Mouse (Mus musculus): ENCODE data around the gene Fank1. TPM values are rescaled to one million over a fixed set of nuclear protein-coding genes. Genes with fewer than 3 reads are reported as not detected.

Fank1 gene
- polyA plus RNA-seq, 1 experiment from 2014 or later = 0.32 TPM

GRCm38 (mm10) chr7:133899391-133899790, 122.7 kb downstream of the Fank1 start:
- Histone ChIP-seq H3K4me1 (ENCODE audit: control insufficient read depth, insufficient read depth, low read length) (no peaks in the 10 kb centered on the region), H3K27me3 (ENCODE audit: control insufficient read depth, insufficient read depth, low read length) (no peaks in the 10 kb centered on the region), H3K9ac (ENCODE audit: low read length) (no peak overlapping the region), H3K9me3 (ENCODE audit: control insufficient read depth, low read length) (no peaks in the 10 kb centered on the region), H3K4me3 (ENCODE audit: low read depth, low read length) (no peak overlapping the region), H3K27ac (replicated peaks; ENCODE audit: low read depth, low read length) (no peak overlapping the region), H3K4me2 (ENCODE audit: low read depth, severe bottlenecking) (no peak overlapping the region), H3K36me3 (ENCODE audit: control insufficient read depth, insufficient read depth, low read length) (no peaks in the 10 kb centered on the region)
- DNase-seq (ENCODE audit: low spot score) (no peak), ATAC-seq (ENCODE audit: insufficient number of reproducible peaks, low FRiP score, low TSS enrichment, low read depth) (no peak)
- WGBS = 88% methylated on average over 4 of the region's 4 CpGs

- H3K27ac ChIP-seq (replicated peaks; ENCODE audit: low read depth, low read length) = no peak overlapping the region
- no peaks in the 10 kb centered on the region for H3K4me1 ChIP-seq (ENCODE audit: control insufficient read depth, insufficient read depth, low read length)
- WGBS = 90% methylated on average over 4 of the region's 4 CpGs
- H3K9me3 ChIP-seq (ENCODE audit: control insufficient read depth, low read length) = no peaks in the 10 kb centered on the region
- no peaks in the 10 kb centered on the region for H3K36me3 ChIP-seq (ENCODE audit: control insufficient read depth, insufficient read depth, low read length)
- ATAC-seq (ENCODE audit: insufficient number of reproducible peaks, low FRiP score, low TSS enrichment, low read depth) (no peak), DNase-seq (ENCODE audit: low spot score) (no peak)
- no peak overlapping the region for H3K9ac ChIP-seq (ENCODE audit: low read length)
- H3K4me3 ChIP-seq (ENCODE audit: low read depth, low read length) = no peak overlapping the region
- H3K27me3 ChIP-seq (ENCODE audit: control insufficient read depth, insufficient read depth, low read length) = no peaks in the 10 kb centered on the region
- no peak overlapping the region for H3K4me2 ChIP-seq (ENCODE audit: low read depth, severe bottlenecking)
These were observed 132.3 kb downstream of the Fank1 start for GRCm38 (mm10) chr7:133908966-133909365.

GRCm38 (mm10) chr7:133909833-133910375, 133.2 kb downstream of the Fank1 start:
- Histone ChIP-seq H3K36me3 (ENCODE audit: control insufficient read depth, insufficient read depth, low read length) (no peaks in the 10 kb centered on the region), H3K27ac (replicated peaks; ENCODE audit: low read depth, low read length) (no peak overlapping the region), H3K9ac (ENCODE audit: low read length) (no peak overlapping the region), H3K4me3 (ENCODE audit: low read depth, low read length) (no peak overlapping the region), H3K27me3 (ENCODE audit: control insufficient read depth, insufficient read depth, low read length) (no peaks in the 10 kb centered on the region), H3K9me3 (ENCODE audit: control insufficient read depth, low read length) (no peaks in the 10 kb centered on the region), H3K4me1 (ENCODE audit: control insufficient read depth, insufficient read depth, low read length) (no peaks in the 10 kb centered on the region), H3K4me2 (ENCODE audit: low read depth, severe bottlenecking) (no peak overlapping the region)
- 28% methylated on average over 7 of the region's 7 CpGs for WGBS
- DNase-seq (ENCODE audit: low spot score) (no peak), ATAC-seq (ENCODE audit: insufficient number of reproducible peaks, low FRiP score, low TSS enrichment, low read depth) (no peak)

- WGBS = 90% methylated on average over 3 of the region's 3 CpGs
- no peak overlapping the region for H3K4me2 ChIP-seq (ENCODE audit: low read depth, severe bottlenecking)
- H3K9ac ChIP-seq (ENCODE audit: low read length) = no peak overlapping the region
- H3K4me3 ChIP-seq (ENCODE audit: low read depth, low read length) = no peak overlapping the region
- H3K27me3 ChIP-seq (ENCODE audit: control insufficient read depth, insufficient read depth, low read length) = no peaks in the 10 kb centered on the region
- ATAC-seq (ENCODE audit: insufficient number of reproducible peaks, low FRiP score, low TSS enrichment, low read depth) = no peak
- no peaks in the 10 kb centered on the region for H3K9me3 ChIP-seq (ENCODE audit: control insufficient read depth, low read length)
- no peaks in the 10 kb centered on the region for H3K4me1 ChIP-seq (ENCODE audit: control insufficient read depth, insufficient read depth, low read length)
- DNase-seq (ENCODE audit: low spot score) = no peak
- H3K36me3 ChIP-seq (ENCODE audit: control insufficient read depth, insufficient read depth, low read length) = no peaks in the 10 kb centered on the region
- no peak overlapping the region for H3K27ac ChIP-seq (replicated peaks; ENCODE audit: low read depth, low read length)
These were observed 135.2 kb downstream of the Fank1 start for GRCm38 (mm10) chr7:133911881-133912280.

GRCm38 (mm10) chr7:133916230-133916629, 139.6 kb downstream of the Fank1 start:
- DNase-seq (ENCODE audit: low spot score) = no peak
- ATAC-seq (ENCODE audit: insufficient number of reproducible peaks, low FRiP score, low TSS enrichment, low read depth) = no peak
- Histone ChIP-seq H3K4me1 (ENCODE audit: control insufficient read depth, insufficient read depth, low read length) (no peaks in the 10 kb centered on the region), H3K27ac (replicated peaks; ENCODE audit: low read depth, low read length) (no peak overlapping the region), H3K4me2 (ENCODE audit: low read depth, severe bottlenecking) (no peak overlapping the region), H3K9me3 (ENCODE audit: control insufficient read depth, low read length) (no peaks in the 10 kb centered on the region), H3K9ac (ENCODE audit: low read length) (no peak overlapping the region), H3K27me3 (ENCODE audit: control insufficient read depth, insufficient read depth, low read length) (no peaks in the 10 kb centered on the region), H3K4me3 (ENCODE audit: low read depth, low read length) (no peak overlapping the region), H3K36me3 (ENCODE audit: control insufficient read depth, insufficient read depth, low read length) (no peaks in the 10 kb centered on the region)
- WGBS = 85% methylated on average over 9 of the region's 9 CpGs

- no peak overlapping the region for H3K4me3 ChIP-seq (ENCODE audit: low read depth, low read length)
- DNase-seq (ENCODE audit: low spot score) (no peak), ATAC-seq (ENCODE audit: insufficient number of reproducible peaks, low FRiP score, low TSS enrichment, low read depth) (no peak)
- H3K9ac ChIP-seq (ENCODE audit: low read length) = no peak overlapping the region
- 71% methylated on average over 5 of the region's 5 CpGs for WGBS
- H3K36me3 ChIP-seq (ENCODE audit: control insufficient read depth, insufficient read depth, low read length) = no peaks in the 10 kb centered on the region
- no peaks in the 10 kb centered on the region for H3K27me3 ChIP-seq (ENCODE audit: control insufficient read depth, insufficient read depth, low read length)
- H3K9me3 ChIP-seq (ENCODE audit: control insufficient read depth, low read length) = no peaks in the 10 kb centered on the region
- no peaks in the 10 kb centered on the region for H3K4me1 ChIP-seq (ENCODE audit: control insufficient read depth, insufficient read depth, low read length)
- H3K27ac ChIP-seq (replicated peaks; ENCODE audit: low read depth, low read length) = no peak overlapping the region
- H3K4me2 ChIP-seq (ENCODE audit: low read depth, severe bottlenecking) = no peak overlapping the region
These were observed 142.6 kb downstream of the Fank1 start for GRCm38 (mm10) chr7:133919306-133919705.

- no peak overlapping the region for H3K27ac ChIP-seq (replicated peaks; ENCODE audit: low read depth, low read length)
- WGBS = 87% methylated on average over 5 of the region's 5 CpGs
- DNase-seq (ENCODE audit: low spot score) (no peak), ATAC-seq (ENCODE audit: insufficient number of reproducible peaks, low FRiP score, low TSS enrichment, low read depth) (no peak)
- H3K9ac ChIP-seq (ENCODE audit: low read length) = no peak overlapping the region
- H3K4me1 ChIP-seq (ENCODE audit: control insufficient read depth, insufficient read depth, low read length) = no peaks in the 10 kb centered on the region
- no peaks in the 10 kb centered on the region for H3K27me3 ChIP-seq (ENCODE audit: control insufficient read depth, insufficient read depth, low read length)
- no peaks in the 10 kb centered on the region for H3K9me3 ChIP-seq (ENCODE audit: control insufficient read depth, low read length)
- H3K4me2 ChIP-seq (ENCODE audit: low read depth, severe bottlenecking) = no peak overlapping the region
- no peak overlapping the region for H3K4me3 ChIP-seq (ENCODE audit: low read depth, low read length)
- H3K36me3 ChIP-seq (ENCODE audit: control insufficient read depth, insufficient read depth, low read length) = no peaks in the 10 kb centered on the region
These were observed 143.3 kb downstream of the Fank1 start for GRCm38 (mm10) chr7:133919918-133920317.

- Histone ChIP-seq H3K36me3 (ENCODE audit: control insufficient read depth, insufficient read depth, low read length) (no peaks in the 10 kb centered on the region), H3K27ac (replicated peaks; ENCODE audit: low read depth, low read length) (no peak overlapping the region), H3K4me1 (ENCODE audit: control insufficient read depth, insufficient read depth, low read length) (no peaks in the 10 kb centered on the region), H3K4me2 (ENCODE audit: low read depth, severe bottlenecking) (no peak overlapping the region), H3K9ac (ENCODE audit: low read length) (no peak overlapping the region), H3K4me3 (ENCODE audit: low read depth, low read length) (no peak overlapping the region), H3K9me3 (ENCODE audit: control insufficient read depth, low read length) (no peaks in the 10 kb centered on the region), H3K27me3 (ENCODE audit: control insufficient read depth, insufficient read depth, low read length) (no peaks in the 10 kb centered on the region)
- WGBS = 90% methylated on average over 7 of the region's 7 CpGs
- ATAC-seq (ENCODE audit: insufficient number of reproducible peaks, low FRiP score, low TSS enrichment, low read depth) (no peak), DNase-seq (ENCODE audit: low spot score) (no peak)
These were observed 144.1 kb downstream of the Fank1 start for GRCm38 (mm10) chr7:133920724-133921123.

- no peak for DNase-seq (ENCODE audit: low spot score)
These were observed 144.6 kb downstream of the Fank1 start for GRCm38 (mm10) chr7:133921291-133921690.

More at GRCm38 (mm10) chr7:133921291-133921690, 144.6 kb downstream of the Fank1 start:
- Histone ChIP-seq H3K9ac (ENCODE audit: low read length) (no peak overlapping the region), H3K4me3 (ENCODE audit: low read depth, low read length) (no peak overlapping the region), H3K4me1 (ENCODE audit: control insufficient read depth, insufficient read depth, low read length) (no peaks in the 10 kb centered on the region), H3K36me3 (ENCODE audit: control insufficient read depth, insufficient read depth, low read length) (no peaks in the 10 kb centered on the region), H3K27me3 (ENCODE audit: control insufficient read depth, insufficient read depth, low read length) (no peaks in the 10 kb centered on the region), H3K9me3 (ENCODE audit: control insufficient read depth, low read length) (no peaks in the 10 kb centered on the region), H3K27ac (replicated peaks; ENCODE audit: low read depth, low read length) (no peak overlapping the region), H3K4me2 (ENCODE audit: low read depth, severe bottlenecking) (no peak overlapping the region)
- WGBS = 95% methylated on average over 4 of the region's 4 CpGs
- no peak for ATAC-seq (ENCODE audit: insufficient number of reproducible peaks, low FRiP score, low TSS enrichment, low read depth)

All from limb, embryonic 11.5 days (tissue).